Mouse (Mus musculus): Measurements from ENCODE around the gene Sestd1. TPM values are rescaled to one million over a fixed set of nuclear protein-coding genes. Genes with fewer than 3 reads are reported as not detected.

Gene Sestd1
- total and polyA plus RNA-seq, 3 experiments: not detected

GRCm38 (mm10) chr2:77323739-77324138 is 43.3 kb upstream of the Sestd1 start:
- Histone ChIP-seq H3K9ac (ENCODE audit: control insufficient read depth, low read depth, low read length, poor library complexity, severe bottlenecking) (no peak overlapping the region), H3K27me3 (ENCODE audit: control insufficient read depth in 1 of 2, insufficient read depth in 2 of 2, low read length in 2 of 2) (no peaks in the 10 kb centered on the region), H3K9me3 (replicated peaks; ENCODE audit: insufficient read depth, low read length) (no peaks in the 10 kb centered on the region), H3K79me2 (ENCODE audit: control insufficient read depth, insufficient read depth, low read length, poor library complexity) (no peaks in the 10 kb centered on the region), H3K4me3 (ENCODE audit: control insufficient read depth in 1 of 2, insufficient read depth in 1 of 2, low read depth in 2 of 2, low read length in 2 of 2) (no peak overlapping the region), H3K4me1 (ENCODE audit: control insufficient read depth in 1 of 2, insufficient read depth in 2 of 2, low read length in 2 of 2) (no peaks in the 10 kb centered on the region), H3K36me3 (ENCODE audit: control insufficient read depth in 1 of 2, insufficient read depth in 2 of 2, low read length in 2 of 2) (no peaks in the 10 kb centered on the region), H3K27ac (ENCODE audit: control insufficient read depth, low read depth, low read length) (no peak overlapping the region)
- DNase-seq (ENCODE audit: low read depth, low spot score): no peak
- TF ChIP-seq TBP (IDR thresholded peaks at IDR 0.05; ENCODE audit: low read depth, low read length): no peak
- no peak for TF ChIP-seq TAL1 (IDR thresholded peaks at IDR 0.05; ENCODE audit: low read length)

GRCm38 (mm10) chr2:77323156-77323555 is 42.8 kb upstream of the Sestd1 start:
- no peaks in the 10 kb centered on the region for H3K9me3 ChIP-seq (replicated peaks; ENCODE audit: insufficient read depth, low read length)
- H3K4me3 ChIP-seq (ENCODE audit: control insufficient read depth in 1 of 2, insufficient read depth in 1 of 2, low read depth in 2 of 2, low read length in 2 of 2): no peak overlapping the region
- no peak overlapping the region for H3K9ac ChIP-seq (ENCODE audit: control insufficient read depth, low read depth, low read length, poor library complexity, severe bottlenecking)
- DNase-seq (ENCODE audit: low read depth, low spot score): no peak
- no peaks in the 10 kb centered on the region for H3K27me3 ChIP-seq (ENCODE audit: control insufficient read depth in 1 of 2, insufficient read depth in 2 of 2, low read length in 2 of 2)
- H3K27ac ChIP-seq (ENCODE audit: control insufficient read depth, low read depth, low read length): no peak overlapping the region
- H3K36me3 ChIP-seq (ENCODE audit: control insufficient read depth in 1 of 2, insufficient read depth in 2 of 2, low read length in 2 of 2): no peaks in the 10 kb centered on the region
- TF ChIP-seq JUND (IDR thresholded peaks at IDR 0.05; ENCODE audit: low read depth, low read length) (no peak), E2F4 (IDR thresholded peaks at IDR 0.05; ENCODE audit: borderline replicate concordance, low read depth, low read length) (no peak), EP300 (IDR thresholded peaks at IDR 0.05; ENCODE audit: low read depth in 1 of 2, low read length in 2 of 2) (no peak), MXI1 (IDR thresholded peaks at IDR 0.05; ENCODE audit: low read depth, low read length) (no peak), BHLHE40 (IDR thresholded peaks at IDR 0.05; ENCODE audit: borderline replicate concordance, low read depth, low read length) (no peak), POLR2AphosphoS5 (IDR thresholded peaks at IDR 0.05; ENCODE audit: borderline replicate concordance, low read depth, low read length) (no peak), ZMIZ1 (IDR thresholded peaks at IDR 0.05; ENCODE audit: low read depth, low read length) (no peak), UBTF (IDR thresholded peaks at IDR 0.05; ENCODE audit: borderline replicate concordance, insufficient read depth, low read depth, low read length) (no peak), MAX (IDR thresholded peaks at IDR 0.05; ENCODE audit: low read length) (no peak), MAZ (IDR thresholded peaks at IDR 0.05; ENCODE audit: low read depth, low read length) (no peak)
- H3K79me2 ChIP-seq (ENCODE audit: control insufficient read depth, insufficient read depth, low read length, poor library complexity): no peaks in the 10 kb centered on the region
- no peaks in the 10 kb centered on the region for H3K4me1 ChIP-seq (ENCODE audit: control insufficient read depth in 1 of 2, insufficient read depth in 2 of 2, low read length in 2 of 2)

DNA sequence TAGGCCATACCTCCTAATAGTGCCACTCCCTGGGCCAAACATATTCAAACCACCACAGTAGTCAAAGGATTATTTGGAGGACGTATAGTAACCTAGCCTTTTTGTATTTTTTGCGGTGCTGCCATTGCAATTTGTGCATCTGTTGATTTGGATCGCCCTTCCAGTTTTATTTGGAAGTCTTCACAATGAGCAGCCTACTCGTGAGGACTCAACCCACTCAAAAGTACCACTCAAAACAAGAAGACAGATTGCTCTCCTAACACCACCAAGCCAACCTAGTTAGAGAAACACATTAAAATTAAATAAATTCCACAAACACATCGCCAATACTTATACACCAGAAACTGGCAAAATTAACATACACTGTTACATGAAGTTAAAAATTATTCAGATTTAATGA is 38.8 kb upstream of the Sestd1 start:
- Histone ChIP-seq H3K79me2 (ENCODE audit: control insufficient read depth, insufficient read depth, low read length, poor library complexity) (no peaks in the 10 kb centered on the region), H3K27me3 (ENCODE audit: control insufficient read depth in 1 of 2, insufficient read depth in 2 of 2, low read length in 2 of 2) (no peaks in the 10 kb centered on the region), H3K9me3 (replicated peaks; ENCODE audit: insufficient read depth, low read length) (no peaks in the 10 kb centered on the region)

More for the DNA sequence above, 38.8 kb upstream of the Sestd1 start:
- H3K36me3 ChIP-seq (ENCODE audit: control insufficient read depth in 1 of 2, insufficient read depth in 2 of 2, low read length in 2 of 2): no peaks in the 10 kb centered on the region
- no peak for DNase-seq (ENCODE audit: low read depth, low spot score)
- H3K4me1 ChIP-seq (ENCODE audit: control insufficient read depth in 1 of 2, insufficient read depth in 2 of 2, low read length in 2 of 2): no peaks in the 10 kb centered on the region
- no peak overlapping the region for H3K4me3 ChIP-seq (ENCODE audit: control insufficient read depth in 1 of 2, insufficient read depth in 1 of 2, low read depth in 2 of 2, low read length in 2 of 2)
- H3K27ac ChIP-seq (ENCODE audit: control insufficient read depth, low read depth, low read length): no peak overlapping the region
- TF ChIP-seq CHD1 (IDR thresholded peaks at IDR 0.05; ENCODE audit: low read depth, low read length) (no peak), MAX (IDR thresholded peaks at IDR 0.05; ENCODE audit: low read length) (no peak), RCOR1 (IDR thresholded peaks at IDR 0.05; ENCODE audit: low read depth, low read length) (no peak), TCF12 (IDR thresholded peaks at IDR 0.05; ENCODE audit: low read depth, low read length) (no peak), MEF2A (IDR thresholded peaks at IDR 0.05; ENCODE audit: extremely low read depth, insufficient replicate concordance, low read depth, low read length, poor library complexity, severe bottlenecking) (no peak), ZC3H11A (IDR thresholded peaks at IDR 0.05; ENCODE audit: low read depth, low read length) (no peak), MAFK (IDR thresholded peaks at IDR 0.05; ENCODE audit: borderline replicate concordance, low read depth, low read length) (no peak), UBTF (IDR thresholded peaks at IDR 0.05; ENCODE audit: borderline replicate concordance, insufficient read depth, low read depth, low read length) (no peak), SIN3A (IDR thresholded peaks at IDR 0.05; ENCODE audit: low read length) (no peak), JUND (IDR thresholded peaks at IDR 0.05; ENCODE audit: low read depth, low read length) (no peak), HCFC1 (IDR thresholded peaks at IDR 0.05; ENCODE audit: low read depth, low read length) (no peak), BHLHE40 (IDR thresholded peaks at IDR 0.05; ENCODE audit: borderline replicate concordance, low read depth, low read length) (no peak), USF2 (IDR thresholded peaks at IDR 0.05; ENCODE audit: borderline replicate concordance in 1 of 2, insufficient read depth in 1 of 2, low read depth in 1 of 2, low read length in 2 of 2) (no peak), MYC (IDR thresholded peaks at IDR 0.05; ENCODE audit: low read depth, low read length) (no peak), MXI1 (IDR thresholded peaks at IDR 0.05; ENCODE audit: low read depth, low read length) (no peak), SMC3 (IDR thresholded peaks at IDR 0.05; ENCODE audit: low read depth, low read length) (no peak), POLR2AphosphoS5 (IDR thresholded peaks at IDR 0.05; ENCODE audit: borderline replicate concordance, low read depth, low read length) (no peak), MYB (IDR thresholded peaks at IDR 0.05; ENCODE audit: low read depth, low read length) (no peak), NRF1 (IDR thresholded peaks at IDR 0.05; ENCODE audit: insufficient read depth, low read depth, low read length, poor library complexity, severe bottlenecking) (no peak)
- H3K9ac ChIP-seq (ENCODE audit: control insufficient read depth, low read depth, low read length, poor library complexity, severe bottlenecking): no peak overlapping the region
